Mouse (Mus musculus): Measurements from ENCODE around the gene Il1r2. TPM values are rescaled to one million over a fixed set of nuclear protein-coding genes. Genes with fewer than 3 reads are reported as not detected.

Il1r2 gene
- 0.04 TPM for polyA plus RNA-seq (2021)

DNA sequence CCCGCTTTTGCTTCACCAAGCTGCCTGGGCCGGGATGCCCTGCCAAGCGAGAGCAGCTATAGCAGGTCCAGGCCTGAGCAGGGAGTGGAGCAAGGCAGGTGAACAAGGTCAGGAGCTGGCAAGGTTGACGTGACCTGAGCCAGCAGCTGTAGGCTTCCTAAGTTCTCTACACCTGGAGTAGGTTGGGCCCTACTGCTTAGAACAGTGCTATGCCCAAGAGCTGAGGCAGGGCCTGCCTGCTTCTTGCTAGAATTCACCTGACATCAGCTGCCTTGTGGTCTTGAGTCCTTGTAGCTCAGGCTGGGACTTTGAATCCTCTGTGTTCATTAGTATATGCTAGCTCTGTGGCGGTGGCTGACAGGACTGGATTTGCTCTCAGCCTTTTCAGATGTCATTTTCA lies at the start of gene Il1r2:
Il1r2 (plus strand) TSS at position 301 of the 400 bp plus-strand sequence.
- ChIA-PET CTCF (no interaction called here), POLR2A (interaction anchor here (0.6 kb wide), 1 partner anchor 744 kb away, joined by 3 read pairs; no protein-coding TSS in a partner anchor)
- H3K27me3 ChIP-seq = peaks cover 15% of the 10 kb centered on the region
- no peak for TF ChIP-seq CTCF (IDR thresholded peaks at IDR 0.05)
- DNase-seq (ENCODE audit: low read depth, low spot score) (no peak), ATAC-seq (no peak)
- in situ Hi-C loops (cut with MboI; ENCODE audit: low pct_unique_long_range_greater_than_20kb) = no loop called here

- POLR2A ChIA-PET = no interaction called here
- TF ChIP-seq CTCF (IDR thresholded peaks at IDR 0.05) = no peak
- CTCF ChIA-PET = no interaction called here
- ATAC-seq (no peak), DNase-seq (ENCODE audit: low read depth, low spot score) (no peak)
- in situ Hi-C loops (cut with MboI; ENCODE audit: low pct_unique_long_range_greater_than_20kb) = no loop called here
- no peaks in the 10 kb centered on the region for H3K27me3 ChIP-seq
Observed at GRCm38 (mm10) chr1:40024554-40025320, 49.1 kb upstream of the Il1r2 start.

GRCm38 (mm10) chr1:40025416-40025815 lies 48.5 kb upstream of the Il1r2 start:
- CTCF ChIA-PET = no interaction called here
- ATAC-seq = no peak
- no peaks in the 10 kb centered on the region for H3K27me3 ChIP-seq
- DNase-seq (ENCODE audit: low read depth, low spot score) = no peak
- POLR2A ChIA-PET = no interaction called here
- no peak for TF ChIP-seq CTCF (IDR thresholded peaks at IDR 0.05)
- in situ Hi-C loops (cut with MboI; ENCODE audit: low pct_unique_long_range_greater_than_20kb) = no loop called here

- TF ChIP-seq CTCF (IDR thresholded peaks at IDR 0.05) = no peak
- POLR2A ChIA-PET = no interaction called here
- CTCF ChIA-PET = interaction anchor here (1.0 kb wide), 1 partner anchor 12 kb away, joined by 3 read pairs; no protein-coding TSS in a partner anchor
- no peaks in the 10 kb centered on the region for H3K27me3 ChIP-seq
- ATAC-seq (no peak), DNase-seq (ENCODE audit: low read depth, low spot score) (no peak)
- in situ Hi-C loops (cut with MboI; ENCODE audit: low pct_unique_long_range_greater_than_20kb) = no loop called here
Observed at GRCm38 (mm10) chr1:40027116-40027620, 46.7 kb upstream of the Il1r2 start.

DNA sequence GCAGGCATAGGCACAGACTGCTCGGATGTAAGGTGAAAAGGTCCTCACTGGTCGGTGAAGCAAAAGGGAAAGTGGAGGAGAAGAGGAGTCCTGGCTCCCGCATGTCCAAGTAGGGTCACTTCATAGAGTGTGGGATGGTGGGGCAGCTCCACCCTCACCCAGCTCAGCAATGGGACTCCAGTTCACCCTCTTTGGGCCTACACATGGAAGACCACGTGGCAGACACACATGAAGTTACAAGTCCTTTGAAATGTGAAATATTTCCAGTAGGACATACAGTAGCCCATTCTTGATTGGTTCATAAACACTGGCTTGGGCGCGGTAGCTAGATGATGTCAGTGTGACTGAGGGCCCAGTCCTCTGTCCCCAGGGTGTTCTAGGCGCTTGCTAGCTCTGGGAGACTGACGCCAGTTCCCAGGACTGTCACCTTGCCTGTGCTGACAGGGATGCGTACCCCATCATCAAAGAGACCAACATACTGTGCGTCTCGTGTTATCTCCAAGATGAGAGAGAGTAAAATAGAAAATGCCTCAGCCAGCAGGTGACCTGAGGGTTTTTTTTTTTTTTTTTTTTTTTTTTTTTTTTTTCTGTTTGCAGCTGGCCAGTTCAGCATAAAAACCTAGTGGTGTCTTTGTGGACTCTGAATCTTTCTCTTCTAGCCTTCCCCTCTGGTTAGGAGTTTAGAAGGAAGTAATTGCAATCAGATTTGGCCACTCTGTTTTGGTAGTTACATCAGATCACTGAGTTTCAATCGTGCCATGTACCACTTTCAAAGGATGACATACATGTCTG lies 45.5 kb upstream of the Il1r2 start:
- in situ Hi-C loops (cut with MboI; ENCODE audit: low pct_unique_long_range_greater_than_20kb) = no loop called here
- CTCF ChIA-PET = interaction anchor here (1.7 kb wide), 1 partner anchor 8 kb away, joined by 5 read pairs; no protein-coding TSS in a partner anchor
- H3K27me3 ChIP-seq = no peaks in the 10 kb centered on the region
- ATAC-seq (no peak), DNase-seq (ENCODE audit: low read depth, low spot score) (no peak)
- POLR2A ChIA-PET = interaction anchor here (0.6 kb wide), 1 partner anchor 41 kb away, joined by 5 read pairs; no protein-coding TSS in a partner anchor
- TF ChIP-seq CTCF (IDR thresholded peaks at IDR 0.05) = no peak

DNA sequence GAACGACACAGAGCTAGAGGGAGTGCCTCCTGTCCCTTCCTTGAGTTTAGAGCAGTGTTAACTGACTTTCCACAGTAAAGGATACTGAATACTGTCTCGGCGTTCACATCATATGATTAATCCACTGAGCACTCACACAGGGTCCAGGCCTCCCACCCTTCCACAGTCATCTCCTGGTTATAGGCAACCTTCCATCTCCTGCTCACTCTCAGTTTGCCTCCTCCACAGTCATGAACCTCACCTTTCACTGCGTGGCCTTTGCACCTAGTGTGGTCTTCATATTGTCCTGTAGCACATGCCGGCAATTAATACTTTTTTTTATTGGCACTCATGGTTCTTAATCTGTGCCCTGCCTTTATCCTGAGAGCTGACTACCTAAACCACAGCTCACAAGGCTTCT lies 44.3 kb upstream of the Il1r2 start:
- ATAC-seq (no peak), DNase-seq (ENCODE audit: low read depth, low spot score) (no peak)
- no peaks in the 10 kb centered on the region for H3K27me3 ChIP-seq
- POLR2A ChIA-PET = no interaction called here
- CTCF ChIA-PET = interaction anchor here (1.7 kb wide), 1 partner anchor 9 kb away, joined by 5 read pairs; no protein-coding TSS in a partner anchor
- TF ChIP-seq CTCF (IDR thresholded peaks at IDR 0.05) = no peak
- in situ Hi-C loops (cut with MboI; ENCODE audit: low pct_unique_long_range_greater_than_20kb) = no loop called here

DNA sequence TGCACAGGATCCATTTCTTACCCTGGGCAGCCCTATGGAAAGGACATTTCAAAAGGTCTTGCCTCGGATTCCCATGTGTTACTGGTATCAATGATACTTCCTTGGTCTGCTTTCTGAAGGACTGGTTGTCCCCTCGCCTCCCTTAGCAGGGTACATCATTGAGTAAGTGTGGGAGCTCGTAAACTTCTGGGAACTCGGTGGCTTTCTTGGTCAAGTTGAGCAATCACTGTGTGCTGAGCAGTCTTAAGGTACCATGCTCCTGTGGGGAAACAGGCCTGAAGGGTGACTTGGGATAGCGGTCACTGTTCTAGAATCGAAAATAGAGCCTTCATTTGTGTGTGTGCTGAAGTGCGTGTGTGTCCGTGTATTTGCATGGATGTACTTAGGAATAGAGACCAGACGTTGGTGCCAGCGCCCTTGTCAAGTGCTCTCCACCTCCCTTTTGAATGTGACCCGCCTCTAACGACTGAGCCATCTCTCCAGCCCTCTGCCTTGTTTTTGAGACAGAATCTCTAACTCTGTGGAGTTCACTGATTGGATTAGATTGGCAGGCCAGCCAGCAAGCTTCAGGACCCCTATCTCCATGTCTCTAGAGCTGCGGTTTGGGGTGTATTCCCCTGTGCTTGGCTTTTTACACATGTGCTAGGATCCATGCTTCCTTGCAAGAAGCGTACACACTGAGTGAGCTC lies 43.4 kb upstream of the Il1r2 start:
- ATAC-seq (no peak), DNase-seq (ENCODE audit: low read depth, low spot score) (no peak)
- no peaks in the 10 kb centered on the region for H3K27me3 ChIP-seq
- CTCF ChIA-PET = interaction anchor here (1.7 kb wide), 1 partner anchor 10 kb away, joined by 5 read pairs; no protein-coding TSS in a partner anchor
- TF ChIP-seq CTCF (IDR thresholded peaks at IDR 0.05) = no peak
- POLR2A ChIA-PET = no interaction called here
- in situ Hi-C loops (cut with MboI; ENCODE audit: low pct_unique_long_range_greater_than_20kb) = no loop called here

DNA sequence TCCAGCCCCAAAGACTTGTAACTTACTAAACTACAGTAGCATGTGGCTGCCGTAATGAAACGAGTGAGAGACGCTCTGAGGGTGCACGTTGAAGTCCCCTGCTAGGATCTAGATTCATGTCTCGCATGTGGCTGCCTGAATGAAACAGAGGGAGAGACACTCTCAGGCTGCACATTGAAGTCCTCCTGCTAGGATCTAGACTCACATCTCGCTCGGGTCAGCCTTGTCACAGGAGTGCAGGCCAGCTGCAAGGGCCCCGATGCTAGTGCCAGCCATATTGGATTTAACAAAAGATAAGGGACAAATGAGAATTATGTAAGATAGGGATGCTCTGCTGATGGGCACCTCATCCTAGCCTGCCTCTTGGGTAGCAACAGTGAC lies 42.9 kb upstream of the Il1r2 start:
- no peak for DNase-seq (ENCODE audit: low read depth, low spot score)
- no peak for ATAC-seq
- no peak for TF ChIP-seq CTCF (IDR thresholded peaks at IDR 0.05)
- no peaks in the 10 kb centered on the region for H3K27me3 ChIP-seq
- ChIA-PET CTCF (no interaction called here), POLR2A (no interaction called here)
- in situ Hi-C loops (cut with MboI; ENCODE audit: low pct_unique_long_range_greater_than_20kb) = no loop called here

GRCm38 (mm10) chr1:40031626-40032025 lies 42.3 kb upstream of the Il1r2 start:
- POLR2A ChIA-PET = no interaction called here
- in situ Hi-C loops (cut with MboI; ENCODE audit: low pct_unique_long_range_greater_than_20kb) = no loop called here

GRCm38 (mm10) chr1:40033315-40033714 lies 40.6 kb upstream of the Il1r2 start:
- ChIA-PET CTCF (interaction anchor here (1.7 kb wide), 1 partner anchor 9 kb away, joined by 5 read pairs; no protein-coding TSS in a partner anchor), POLR2A (no interaction called here)
- no peak for DNase-seq (ENCODE audit: low read depth, low spot score)
- TF ChIP-seq CTCF (IDR thresholded peaks at IDR 0.05) = no peak
- no peak for ATAC-seq
- H3K27me3 ChIP-seq = peaks cover 4% of the 10 kb centered on the region
- in situ Hi-C loops (cut with MboI; ENCODE audit: low pct_unique_long_range_greater_than_20kb) = no loop called here

More at GRCm38 (mm10) chr1:40031626-40032025, 42.3 kb upstream of the Il1r2 start:
- no peak for TF ChIP-seq CTCF (IDR thresholded peaks at IDR 0.05)
- CTCF ChIA-PET = interaction anchor here (1.0 to 1.7 kb wide), 2 partner anchors 11 to 327 kb away, joined by 3 to 5 read pairs; no protein-coding TSS in a partner anchor
- ATAC-seq (no peak), DNase-seq (ENCODE audit: low read depth, low spot score) (no peak)
- no peaks in the 10 kb centered on the region for H3K27me3 ChIP-seq

All from Patski (cell line).